Mouse (Mus musculus) forebrain, embryonic 15.5 days (tissue): ENCODE results near the gene BC048679. TPM values are rescaled to one million over a fixed set of nuclear protein-coding genes. Genes with fewer than 3 reads are reported as not detected.

ENCODE experiments used
- ATAC-seq: fragments of 200-750 bp; cut with Nextera tagmentation; replicated peaks from 2 replicates; pipeline ENCODE4 v1.8.0; 2017; ENCODE audit warnings: mild to moderate bottlenecking, moderate TSS enrichment, moderate library complexity
- H3K27ac ChIP-seq: fragments of 300-500 bp; sonication (generic); replicated peaks from 2 replicates; pipeline ENCODE4 v1.5.1; 2015; ENCODE audit warnings: mild to moderate bottlenecking, inconsistent platforms
- H3K27me3 ChIP-seq: fragments of 300-500 bp; sonication (generic); 2 replicates; pipeline ENCODE4 v1.6.1; 2015; ENCODE audit warnings: inconsistent platforms
- H3K36me3 ChIP-seq: fragments of 300-500 bp; sonication (generic); 2 replicates; pipeline ENCODE4 v1.6.1; 2015; ENCODE audit warnings: mild to moderate bottlenecking, inconsistent platforms
- H3K4me1 ChIP-seq: fragments of 300-500 bp; sonication (generic); 2 replicates; pipeline ENCODE4 v1.6.1; 2015; ENCODE audit warnings: inconsistent platforms
- H3K4me2 ChIP-seq: fragments of 300-500 bp; sonication (generic); replicated peaks from 2 replicates; pipeline ENCODE4 v1.6.1; 2015; ENCODE audit warnings: mild to moderate bottlenecking, inconsistent platforms
- H3K4me3 ChIP-seq: fragments of 300-500 bp; sonication (generic); 2 replicates; pipeline ENCODE4 v1.5.1; 2015; ENCODE audit warnings: mild to moderate bottlenecking, inconsistent platforms
- H3K9ac ChIP-seq: fragments of 300-500 bp; sonication (generic); replicated peaks from 2 replicates; pipeline ENCODE4 v1.6.1; 2015; ENCODE audit warnings: mild to moderate bottlenecking, inconsistent platforms
- H3K9me3 ChIP-seq: fragments of 300-500 bp; sonication (generic); 2 replicates; pipeline ENCODE4 v1.6.1; 2016; ENCODE audit warnings: inconsistent platforms
- WGBS: fragments of 180-500 bp; shearing (Covaris S2); methylation state at CpG from one replicate; pipeline ENCODE4 v1.1.7; 2015; ENCODE audit warnings: mixed read lengths; 5-methylcytosine and 5-hydroxymethylcytosine counted together
- microRNA counts: library from miRNA; unstranded; fragments of <30 nt; microRNA quantifications from one replicate; lab custom pipeline; 2016
- polyA plus RNA-seq: library from polyadenylated mRNA; unstranded; fragments of >200 nt; fragmentation: Nextera tagmentation; extraction: Ambion mirVana; gene quantifications from 2 replicates; pipeline ENCODE4 v1.2.1, GENCODE M21; 2015

The BC048679 gene
- polyA plus RNA-seq, 1 experiment from 2014 or later, result not detected

DNA sequence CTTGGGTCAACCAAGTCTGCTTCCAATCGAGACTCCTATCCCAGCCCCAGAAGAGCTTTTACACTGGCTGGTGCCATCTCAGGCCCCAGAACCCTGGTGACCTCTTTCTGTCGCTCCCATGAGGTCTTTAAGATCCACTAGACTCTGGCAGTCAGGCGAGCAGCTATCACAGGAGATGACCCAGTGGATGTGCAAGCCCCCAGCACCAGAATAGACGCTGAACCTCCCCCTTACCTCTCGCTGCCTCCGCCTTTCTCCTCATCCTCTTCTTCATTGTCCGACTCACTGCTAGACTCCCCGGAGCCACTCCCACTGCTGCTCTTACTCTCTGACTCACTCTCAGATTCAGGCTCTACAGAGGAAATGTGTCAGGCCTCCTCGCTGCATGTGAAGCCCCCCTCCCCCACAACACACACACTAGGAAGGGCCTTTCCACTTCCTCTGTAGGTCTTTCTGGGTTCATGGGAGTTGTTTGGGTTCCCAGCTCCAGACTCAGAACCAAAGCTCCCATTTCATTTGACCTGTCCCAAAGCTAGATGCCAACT lies 33.1 kb downstream of the BC048679 start:
- 76% methylated on average over 9 of the region's 9 CpGs for WGBS

DNA sequence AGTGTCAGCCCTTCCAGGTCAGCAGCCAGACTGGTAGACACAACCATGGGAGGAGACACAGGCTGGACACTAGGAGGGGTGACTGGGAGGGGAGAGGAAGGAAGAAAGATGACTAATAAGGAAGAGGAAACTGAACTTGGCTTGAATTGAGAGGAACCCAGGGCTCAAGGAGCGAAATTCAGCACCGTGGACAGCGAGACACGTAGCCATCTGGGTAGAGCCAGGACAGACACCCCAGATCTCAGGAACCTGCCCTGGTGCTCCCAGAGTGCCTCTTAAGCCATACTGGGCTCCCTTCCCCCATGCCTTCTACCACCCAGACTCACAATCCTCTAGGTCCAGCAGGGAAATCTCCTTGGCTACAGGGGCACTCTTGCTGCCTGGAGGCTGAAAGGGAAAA lies 34.0 kb downstream of the BC048679 start:
- ATAC-seq, result no peak
- H3K9me3 ChIP-seq, result no peaks in the 10 kb centered on the region
- no peak overlapping the region for H3K27ac ChIP-seq
- H3K4me1 ChIP-seq, result no peaks in the 10 kb centered on the region
- no peak overlapping the region for H3K4me2 ChIP-seq
- no peak overlapping the region for H3K4me3 ChIP-seq
- H3K36me3 ChIP-seq, result peaks cover 39% of the 10 kb centered on the region
- WGBS, result 4% methylated on average over 4 of the region's 4 CpGs
- H3K9ac ChIP-seq, result no peak overlapping the region
- H3K27me3 ChIP-seq, result no peaks in the 10 kb centered on the region

More for the DNA sequence above, 33.1 kb downstream of the BC048679 start:
- Histone ChIP-seq H3K4me1 (no peaks in the 10 kb centered on the region), H3K4me3 (no peak overlapping the region), H3K4me2 (no peak overlapping the region), H3K9me3 (no peaks in the 10 kb centered on the region), H3K27ac (no peak overlapping the region), H3K9ac (no peak overlapping the region), H3K27me3 (no peaks in the 10 kb centered on the region), H3K36me3 (peaks cover 41% of the 10 kb centered on the region)
- no peak for ATAC-seq

DNA sequence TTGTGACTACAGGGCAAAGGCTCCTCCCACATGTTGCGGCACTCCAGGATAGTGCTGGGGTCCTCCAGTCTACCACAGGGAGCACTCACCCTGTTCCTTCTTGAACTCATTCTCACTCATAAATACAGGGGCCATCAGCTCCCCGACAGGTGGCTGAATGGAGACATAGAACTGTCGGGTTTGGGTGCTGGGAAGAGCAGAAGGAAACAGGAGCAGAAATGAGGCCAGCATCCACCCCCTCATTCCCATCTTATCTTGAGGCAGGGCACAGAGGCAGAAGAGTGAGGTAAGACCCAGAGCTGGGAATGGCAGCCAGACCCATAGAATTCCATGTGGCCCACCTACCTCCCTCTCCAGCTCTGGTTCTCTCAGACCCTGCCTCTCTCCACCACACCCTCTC lies 35.3 kb downstream of the BC048679 start:
- WGBS, result 86% methylated on average over 3 of the region's 3 CpGs
- ATAC-seq, result no peak
- H3K36me3 ChIP-seq, result peaks cover 36% of the 10 kb centered on the region

DNA sequence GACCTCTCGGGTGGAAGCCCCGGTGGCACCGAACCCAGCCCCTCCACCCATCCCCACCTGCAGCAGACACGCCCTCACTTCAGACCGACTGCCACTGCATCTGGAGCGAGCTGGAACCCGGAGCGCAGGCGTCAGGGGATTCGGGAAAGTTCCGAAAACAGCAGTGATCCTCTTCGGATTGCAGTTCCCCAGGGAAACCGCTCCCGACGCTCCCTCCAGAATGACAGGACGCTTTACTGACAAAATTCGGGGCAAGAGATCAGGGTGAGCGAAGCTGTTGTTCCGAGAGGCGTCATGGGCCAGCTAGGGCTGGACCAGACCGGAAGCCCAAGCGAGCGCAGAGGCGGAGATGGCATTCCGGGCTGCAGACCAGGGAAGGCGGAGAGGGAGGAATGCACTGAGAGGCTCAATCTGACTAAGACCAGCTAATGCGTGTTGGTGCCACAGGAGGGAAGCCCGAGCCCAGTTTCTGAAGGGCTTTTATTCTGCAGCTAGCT lies 42.9 kb downstream of the BC048679 start, which contains the start of gene Cpeb1:
Cpeb1 (minus strand) TSS at position 311 of the 497 bp plus-strand sequence.
- Histone ChIP-seq H3K27me3 (peaks cover 66% of the 10 kb centered on the region), H3K4me1 (peaks cover 26% of the 10 kb centered on the region), H3K36me3 (peaks cover 3% of the 10 kb centered on the region), H3K9me3 (no peaks in the 10 kb centered on the region), H3K4me2 (peak within 1 kb of the TSS; percentile 96), H3K9ac (peak within 1 kb of the TSS; percentile 31), H3K27ac (no peak within 1 kb of the TSS), H3K4me3 (peak within 1 kb of the TSS; percentile 47)
- peak; percentile 60 for ATAC-seq
- WGBS, result under 1% methylated on average over 28 of the region's 28 CpGs

More for the DNA sequence above, 35.3 kb downstream of the BC048679 start:
- no peaks in the 10 kb centered on the region for H3K4me1 ChIP-seq
- no peaks in the 10 kb centered on the region for H3K9me3 ChIP-seq
- no peak overlapping the region for H3K27ac ChIP-seq
- H3K4me2 ChIP-seq, result no peak overlapping the region
- H3K9ac ChIP-seq, result no peak overlapping the region
- no peak overlapping the region for H3K4me3 ChIP-seq
- H3K27me3 ChIP-seq, result peaks cover 3% of the 10 kb centered on the region; the same call in 1 of the 2 replicates

DNA sequence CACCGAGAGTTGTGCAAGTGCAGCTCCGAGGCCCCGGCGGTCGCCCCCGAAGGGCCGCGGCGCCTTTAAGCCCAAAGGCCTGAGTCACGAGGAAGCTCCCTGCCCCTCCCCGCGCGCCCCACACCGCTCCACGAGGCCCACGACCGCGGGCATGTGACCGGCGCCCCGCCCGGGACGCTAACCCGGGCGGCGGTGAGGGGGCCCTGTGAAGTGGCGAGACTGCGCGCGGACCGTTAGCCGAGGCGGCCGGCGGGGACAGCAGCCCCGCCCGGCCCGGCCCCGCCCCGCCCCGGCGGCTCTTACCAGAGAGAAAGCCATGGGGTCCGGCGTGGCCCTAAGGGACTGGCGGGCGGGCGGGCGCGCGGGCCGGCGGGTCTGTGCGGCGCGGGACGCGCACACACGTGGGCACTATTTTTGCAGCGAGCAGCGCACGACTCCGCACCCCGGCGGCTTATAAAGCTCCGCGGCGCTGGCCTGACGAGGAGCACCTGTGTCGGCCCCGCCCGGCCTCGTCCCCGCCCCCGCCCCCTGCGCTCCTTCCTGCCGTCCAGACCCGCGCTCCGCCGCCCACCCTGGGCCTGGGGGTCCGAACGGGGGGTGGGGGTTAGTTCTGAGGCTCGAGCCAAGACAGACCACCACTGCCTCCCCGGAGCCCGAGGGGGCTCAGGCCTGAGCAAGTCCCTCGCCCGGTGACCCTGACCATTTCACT lies 43.6 kb downstream of the BC048679 start:
- H3K36me3 ChIP-seq, result no peaks in the 10 kb centered on the region
- H3K9me3 ChIP-seq, result no peaks in the 10 kb centered on the region
- WGBS, result 2% methylated on average over 86 of the region's 87 CpGs
- peak overlapping the region; percentile 31 for H3K9ac ChIP-seq
- ATAC-seq, result peak; percentile 59
- no peak overlapping the region for H3K27ac ChIP-seq
- peak overlapping the region; percentile 96 for H3K4me2 ChIP-seq
- H3K4me1 ChIP-seq, result peaks cover 26% of the 10 kb centered on the region
- peaks cover 69% of the 10 kb centered on the region for H3K27me3 ChIP-seq
- peak overlapping the region; percentile 47 for H3K4me3 ChIP-seq

DNA sequence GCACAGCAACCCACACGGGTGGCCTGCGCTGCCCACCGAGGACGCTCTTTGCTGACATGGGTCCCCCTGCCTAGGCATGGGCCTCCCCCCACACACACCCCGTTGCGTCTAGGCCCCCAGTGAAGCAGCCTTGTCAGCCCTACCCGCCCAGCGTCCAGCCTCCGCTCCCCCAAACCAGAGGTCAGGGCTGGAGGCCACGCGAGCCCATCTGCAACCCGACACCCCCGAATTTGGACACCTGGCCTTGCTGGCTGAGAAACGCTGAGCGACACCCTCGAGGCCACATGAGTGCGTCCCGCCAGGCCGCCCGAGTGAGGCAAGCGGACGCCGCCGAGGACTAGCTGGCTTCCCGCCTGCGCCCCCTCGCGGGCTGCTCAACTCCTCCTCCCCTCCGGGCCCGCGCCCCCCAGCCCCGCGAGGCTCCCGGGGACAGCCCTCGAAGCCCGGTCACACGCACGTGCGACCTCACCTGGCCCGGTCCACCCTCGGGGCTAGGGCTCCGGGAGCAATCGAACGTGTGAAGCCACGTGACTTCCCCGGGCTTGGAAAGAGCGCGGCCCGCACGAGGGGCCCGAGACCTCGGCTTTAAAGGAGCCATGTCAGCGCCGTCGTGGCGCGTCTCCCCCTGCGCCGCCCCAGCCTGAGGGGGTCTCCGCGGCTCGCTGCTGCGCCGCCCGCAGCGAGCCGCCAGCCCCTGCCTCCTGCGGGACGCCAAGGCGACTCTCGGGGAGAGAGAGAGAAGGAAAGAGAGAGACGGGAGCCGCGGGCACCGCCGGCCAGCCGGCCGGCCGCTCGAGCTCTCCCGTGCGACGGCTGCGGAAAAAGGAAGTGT lies 44.4 kb downstream of the BC048679 start:
- Histone ChIP-seq H3K4me1 (peaks cover 26% of the 10 kb centered on the region), H3K9ac (peak overlapping the region; percentile 31), H3K4me3 (peak overlapping the region; percentile 47), H3K27ac (no peak overlapping the region), H3K4me2 (peak overlapping the region; percentile 96), H3K36me3 (no peaks in the 10 kb centered on the region), H3K9me3 (no peaks in the 10 kb centered on the region), H3K27me3 (peaks cover 69% of the 10 kb centered on the region)
- WGBS, result 3% methylated on average over 84 of the region's 84 CpGs
- ATAC-seq, result peak; percentile 54

DNA sequence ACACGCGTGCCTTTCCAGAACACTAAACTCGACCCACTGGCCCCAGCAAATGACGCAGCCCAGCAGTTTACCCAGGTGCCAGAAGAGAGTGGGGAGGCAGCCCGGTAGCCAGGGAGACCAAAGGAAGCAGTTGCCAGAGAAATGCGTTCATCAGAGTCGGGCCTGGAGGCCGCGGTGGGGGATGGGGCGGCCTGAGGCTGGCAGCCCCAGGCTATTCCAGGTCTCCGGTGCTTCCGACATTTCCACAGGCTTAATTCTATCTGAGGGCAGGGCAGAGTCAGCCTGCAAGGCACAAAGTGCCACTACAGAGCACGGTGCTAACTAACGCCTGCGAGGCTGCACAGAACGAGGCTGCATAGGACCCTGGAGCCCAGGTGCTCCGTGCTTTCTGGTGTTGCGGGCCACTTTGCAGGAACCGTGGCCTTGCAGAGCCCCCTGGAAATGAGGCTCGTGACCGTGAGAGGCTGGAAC lies 45.1 kb downstream of the BC048679 start:
- Histone ChIP-seq H3K4me3 (peak overlapping the region; percentile 47), H3K9me3 (no peaks in the 10 kb centered on the region), H3K36me3 (no peaks in the 10 kb centered on the region), H3K27me3 (peaks cover 68% of the 10 kb centered on the region), H3K4me2 (peak overlapping the region; percentile 96), H3K9ac (0 out of 2 replicates have a peak overlapping the region, but pooled peaks have one; percentile 5), H3K4me1 (peaks cover 26% of the 10 kb centered on the region), H3K27ac (no peak overlapping the region)
- WGBS, result 6% methylated on average over 21 of the region's 21 CpGs
- ATAC-seq, result peak; percentile 17

MicroRNAs encoded within 50 kb of the gene (microRNA counts, 519-probe panel; counts per million panel counts)
- microRNA mmu-miR-1839-3p (lab: Ali Mortazavi, UCI) (1,116 counts per million, percentile 5 among the panel's probes with 10 or more counts), microRNA mmu-miR-1839-5p (lab: Ali Mortazavi, UCI) (2,709 counts per million, percentile 63 among the panel's probes with 10 or more counts)

Other genes starting within 250 kb of the BC048679 start
- 804 and 852 TPM in 2 replicates for gene Rps17, start 153.0 kb downstream of the BC048679 start, polyA plus RNA-seq
- 2.0 and 2.1 TPM in 2 replicates for gene Cpeb1, start 42.8 kb downstream of the BC048679 start, polyA plus RNA-seq
- 119 and 120 TPM in 2 replicates for gene Ap3b2, start 4.4 kb downstream of the BC048679 start, polyA plus RNA-seq
- 0.31 and 0.34 TPM in 2 replicates for gene Fsd2, start 68.7 kb upstream of the BC048679 start, polyA plus RNA-seq
- 5.7 and 7.6 TPM in 2 replicates for gene Whamm, start 73.0 kb upstream of the BC048679 start, polyA plus RNA-seq
- gene Homer2, start 209.2 kb upstream of the BC048679 start, polyA plus RNA-seq, result 25.0 and 25.9 TPM in 2 replicates